Mouse (Mus musculus) small intestine, adult 2 months (tissue): ENCODE data around the gene Sema6b.

Experiments used
- CTCF ChIP-seq: fragments of 200-500 bp; IDR thresholded peaks from 2 replicates; pipeline ENCODE4 v1.5.1; 2012; ENCODE audit warnings: low read depth, mild to moderate bottlenecking, control low read depth, inconsistent platforms, low read length, moderate library complexity, mixed read lengths; ENCODE audit not compliant: insufficient replicate concordance, insufficient read length; ENCODE audit errors: extremely low read depth
- POLR2A ChIP-seq: fragments of 200-500 bp; IDR thresholded peaks from 2 replicates; pipeline ENCODE4 v1.6.1; 2012; ENCODE audit warnings: low read depth, mild to moderate bottlenecking, control low read depth, inconsistent platforms, low read length, moderate library complexity

DNA sequence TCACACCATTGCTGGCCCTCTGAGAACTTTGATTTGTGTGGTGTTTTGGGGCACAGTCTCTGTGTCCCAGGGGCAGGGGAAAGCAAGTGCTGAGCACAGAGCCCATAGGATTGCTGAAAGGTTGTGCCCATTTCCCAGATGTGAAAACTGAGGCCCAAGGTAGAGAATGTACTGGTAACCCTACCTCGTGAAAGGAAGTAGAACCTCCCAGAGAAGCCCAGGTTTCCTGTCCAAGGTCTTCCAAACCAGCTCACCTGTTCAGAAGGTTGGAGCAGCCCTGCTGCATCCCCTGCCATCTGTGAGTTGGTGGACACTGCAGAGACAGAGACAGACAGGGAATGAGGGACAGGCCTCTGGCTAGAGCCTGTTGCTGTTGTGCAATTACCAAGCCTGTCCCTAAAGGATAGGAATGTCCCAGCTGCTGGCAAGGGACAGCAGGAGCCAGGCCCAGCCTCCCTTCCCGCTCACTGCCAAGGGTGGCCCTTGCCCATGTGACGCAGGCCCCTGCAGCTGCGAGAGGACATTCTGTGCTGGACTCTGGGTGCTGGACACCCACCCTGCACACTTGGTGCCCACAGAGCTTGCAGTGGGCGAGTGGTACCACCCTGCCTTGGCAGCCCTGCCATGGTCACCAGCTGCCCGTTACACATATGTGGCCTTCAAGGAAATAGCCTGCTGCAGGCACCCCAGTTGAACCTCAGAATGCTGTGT lies 31.7 kb downstream of the Sema6b start:
- TF ChIP-seq POLR2A, result no peak
- no peak for TF ChIP-seq CTCF
